Mouse (Mus musculus): Measurements from ENCODE around the gene Elavl4.

DNA sequence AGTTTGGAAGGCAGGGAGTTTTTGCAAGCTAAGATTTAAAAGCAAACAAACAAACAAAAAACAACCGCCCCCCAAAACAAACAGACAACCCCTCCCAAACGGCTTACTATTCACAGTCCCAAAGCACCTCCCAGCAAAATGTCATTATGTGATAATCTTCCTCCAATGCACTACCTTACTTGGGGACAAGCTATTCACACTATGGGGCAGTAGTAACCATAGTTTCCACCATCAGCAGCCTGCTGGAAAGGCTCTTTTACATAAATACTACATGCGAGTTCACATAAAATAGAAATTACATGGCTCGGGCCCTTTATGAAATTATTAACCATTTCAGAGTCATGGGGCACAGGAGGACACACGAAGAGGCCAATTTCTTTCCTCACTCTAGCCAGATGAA is 141.5 kb downstream of the Elavl4 start:
- TF ChIP-seq POLR2A (IDR thresholded peaks at IDR 0.05; ENCODE audit: extremely low read depth, insufficient read depth, low read length), result no peak
- TF ChIP-seq CTCF (IDR thresholded peaks at IDR 0.05; ENCODE audit: extremely low read depth, insufficient read depth, low read length), result no peak
